Comparison of ENCODE assay signal across 9 mouse cellular contexts in genomic region chr8:117673430-117673830, GRCm38 (mm10). TPM values are rescaled to one million over a fixed set of nuclear protein-coding genes. Genes with fewer than 3 reads are reported as not detected.
DNase-seq lines count a peak whose midpoint lies in the region; ATAC-seq and TF ChIP-seq lines count a peak whose summit lies in the region.
"Had no signal": no experiment of that assay in that cellular context is flagged by ENCODE, and none has a peak within 500 bp of the region (broad histone marks: within the 10 kb centered on the region; RNA-seq: fewer than 3 reads in every experiment).

Gene Sdr42e1, minus strand, starts transcription at chr8:117673689.

- no peak within 1 kb of the TSS for H3K27ac ChIP-seq in embryonic fibroblast, embryonic 13.5 days (ENCODE audit: insufficient read depth, low read length)
- H3K27ac ChIP-seq in heart, embryonic 16.5 days (ENCODE audit: low read length), result no peak within 1 kb of the TSS
- no peak within 1 kb of the TSS for H3K27ac ChIP-seq in liver, embryonic 14.5 days

- peak; percentile 31 to 34 for DNase-seq in cerebellum, postnatal 14 days
- DNase-seq in cerebellum, adult 8-10 months, result no peak
- DNase-seq in kidney, postnatal 25 days, result peak; percentile 48 to 70
- DNase-seq in liver, embryonic 14.5 days (ENCODE audit: low read depth in 3 of 3, low spot score in 3 of 3), result peak in 1 of 3 experiments; percentile 27
- DNase-seq in natural killer cell, adult 2 months (ENCODE audit: low spot score in 2 of 2), result peak; percentile 72 to 75
- DNase-seq in spleen, postnatal 4 days (ENCODE audit: low spot score in 2 of 2), result peak; percentile 41 to 74

- no peak for TF ChIP-seq CTCF in embryonic fibroblast, embryonic 13.5 days (IDR thresholded peaks at IDR 0.05; ENCODE audit: borderline replicate concordance, insufficient read depth, low read length)
- no peak for TF ChIP-seq CTCF in liver, embryonic 14.5 days (IDR thresholded peaks at IDR 0.05; ENCODE audit: low read depth)

- H3K9ac ChIP-seq in heart, embryonic 16.5 days (ENCODE audit: low read length), result peak within 1 kb of the TSS; percentile 81
- H3K9ac ChIP-seq in liver, embryonic 14.5 days (replicated peaks), result no peak within 1 kb of the TSS; the same call in 1 of the 2 replicates

- peak within 1 kb of the TSS; percentile 65 for H3K4me2 ChIP-seq in heart, embryonic 16.5 days (ENCODE audit: low read depth, low read length)
- peak within 1 kb of the TSS; percentile 55 for H3K4me2 ChIP-seq in liver, embryonic 14.5 days (ENCODE audit: low read depth)

- no peak for ATAC-seq in heart, embryonic 16.5 days (replicated peaks; ENCODE audit: extremely low read depth, insufficient read depth, low FRiP score)
- ATAC-seq in liver, embryonic 14.5 days (ENCODE audit: insufficient read depth), result no peak

- no peak for TF ChIP-seq POLR2A in embryonic fibroblast, embryonic 13.5 days (IDR thresholded peaks at IDR 0.05; ENCODE audit: low read depth, low read length)

- H3K36me3 ChIP-seq in heart, embryonic 16.5 days (ENCODE audit: control insufficient read depth, insufficient read depth), result no peaks in the 10 kb centered on the region
- no peaks in the 10 kb centered on the region for H3K36me3 ChIP-seq in liver, embryonic 14.5 days (replicated peaks; ENCODE audit: control insufficient read depth, insufficient read depth, low read depth)

- H3K27me3 ChIP-seq in heart, embryonic 16.5 days (ENCODE audit: control insufficient read depth, insufficient read depth, low read length), result peaks cover 7% of the 10 kb centered on the region
- H3K27me3 ChIP-seq in liver, embryonic 14.5 days (ENCODE audit: control insufficient read depth, insufficient read depth, low read length), result no peaks in the 10 kb centered on the region

- no peak for TF ChIP-seq EP300 in liver, embryonic 14.5 days (IDR thresholded peaks at IDR 0.05; ENCODE audit: low read depth)

- no peaks in the 10 kb centered on the region for H3K4me1 ChIP-seq in embryonic fibroblast, embryonic 13.5 days (ENCODE audit: control insufficient read depth, insufficient read depth, low read length)
- H3K4me1 ChIP-seq in heart, embryonic 16.5 days (ENCODE audit: control insufficient read depth, insufficient read depth, low read length), result no peaks in the 10 kb centered on the region; the same call in 1 of the 2 replicates
- H3K4me1 ChIP-seq in liver, embryonic 14.5 days (replicated peaks; ENCODE audit: control insufficient read depth in 2 of 2, insufficient read depth in 2 of 2, low read length in 1 of 2), result peaks cover 0 to 9% of the 10 kb centered on the region in 2 experiments; a peak in 1 of 4 replicates

- H3K9me3 ChIP-seq in heart, embryonic 16.5 days (replicated peaks; ENCODE audit: control insufficient read depth, low read length), result no peaks in the 10 kb centered on the region
- H3K9me3 ChIP-seq in liver, embryonic 14.5 days (ENCODE audit: control insufficient read depth, low read length), result no peaks in the 10 kb centered on the region

- peak within 1 kb of the TSS; percentile 49 for H3K4me3 ChIP-seq in embryonic fibroblast, embryonic 13.5 days (ENCODE audit: insufficient read depth, low read length)
- peak within 1 kb of the TSS; percentile 73 for H3K4me3 ChIP-seq in heart, embryonic 16.5 days (ENCODE audit: low read length)
- peak within 1 kb of the TSS; percentile 35 to 57 for H3K4me3 ChIP-seq in liver, embryonic 14.5 days (ENCODE audit: insufficient read depth in 1 of 2, low read depth in 2 of 2, low read length in 2 of 2)

- 9% methylated on average over 17 of the region's 17 CpGs for whole genome bisulfite sequencing in heart, embryonic 16.5 days
- 10% methylated on average over 17 of the region's 17 CpGs for WGBS in liver, embryonic 14.5 days (ENCODE audit: insufficient replicate concordance)

RNA-seq across cellular contexts. Expression of gene Sdr42e1, which starts in this region (rescaled TPM):
- polyA plus RNA-seq in embryonic fibroblast, embryonic 13.5 days (2011; ENCODE audit: insufficient read length, low read depth, missing spikeins), result 0.80 and 1.0 TPM in 2 replicates
- polyA plus RNA-seq in heart, embryonic 16.5 days (2015; fragmentation: Nextera tagmentation; extraction: Ambion mirVana), result 0.85 and 1.2 TPM in 2 replicates
- 1.7 TPM in 2 replicates for polyA plus RNA-seq in liver, embryonic 14.5 days (2012; rRNA removed)
- 0.99 and 1.7 TPM in 2 replicates for polyA plus RNA-seq in liver, embryonic 14.5 days (2014; fragmentation: Nextera tagmentation; extraction: Ambion mirVana)
- polyA plus RNA-seq: C2C12 had no signal
